Mouse (Mus musculus) brain, embryonic 14.5 days (tissue): ENCODE data around the gene Slc35c2.

ENCODE experiments used
- CTCF ChIP-seq: fragments of 200-500 bp; IDR thresholded peaks from 2 replicates; pipeline ENCODE4 v1.5.1; 2012; ENCODE audit warnings: inconsistent platforms, mild to moderate bottlenecking, moderate library complexity, borderline replicate concordance; ENCODE audit not compliant: insufficient read depth, insufficient read length; ENCODE audit errors: extremely low read depth
- POLR2A ChIP-seq: fragments of 200-500 bp; IDR thresholded peaks from 2 replicates; pipeline ENCODE4 v1.6.1; 2012; ENCODE audit warnings: mild to moderate bottlenecking, inconsistent platforms, borderline replicate concordance; ENCODE audit not compliant: poor library complexity, insufficient read depth, insufficient read length, severe bottlenecking; ENCODE audit errors: extremely low read depth

- TF ChIP-seq POLR2A = no peak
- TF ChIP-seq CTCF = no peak
Measured at GRCm38 (mm10) chr2:165332610-165333210, 45.0 kb upstream of the Slc35c2 start.
